20 mouse cellular contexts compared by ENCODE assay signal in the genomic region with DNA sequence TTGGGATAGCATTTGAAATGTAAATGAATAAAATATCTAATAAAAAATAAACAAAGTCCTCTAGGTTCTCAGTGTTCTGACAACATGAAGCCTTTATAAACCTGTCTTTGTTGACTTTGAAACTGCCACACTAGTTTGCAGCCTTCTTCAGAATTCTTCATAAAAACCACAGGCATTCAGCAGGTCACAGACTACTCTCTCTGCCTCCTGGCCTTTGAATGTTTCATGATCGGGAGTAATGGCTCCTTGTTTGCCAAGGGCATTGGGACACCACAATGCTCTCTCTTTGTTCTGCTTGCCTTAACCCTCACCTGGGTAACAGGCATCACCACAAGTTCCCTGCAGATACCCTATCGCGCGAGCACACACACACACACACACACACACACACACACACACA. TPM values are rescaled to one million over a fixed set of nuclear protein-coding genes. Genes with fewer than 3 reads are reported as not detected.
A peak's percentile ranks its signal among the peaks of the same experiment; 100 is the strongest.
DNase-seq lines count a peak whose midpoint lies in the region; ATAC-seq and TF ChIP-seq lines count a peak whose summit lies in the region.
"Had no signal": no experiment of that assay in that cellular context is flagged by ENCODE, and none has a peak within 500 bp of the region (broad histone marks: within the 10 kb centered on the region; RNA-seq: fewer than 3 reads in every experiment).

No protein-coding gene starts in this region.

- H3K4me3 ChIP-seq in forebrain, embryonic 13.5 days = no peak overlapping the region
- no peak overlapping the region for H3K4me3 ChIP-seq in forebrain, embryonic 12.5 days (replicated peaks)
- peak overlapping the region; percentile 6; the same call in 1 of the 2 replicates for H3K4me3 ChIP-seq in hindbrain, postnatal 0 days (ENCODE audit: low read length)
- no peak overlapping the region for H3K4me3 ChIP-seq in neural tube, embryonic 13.5 days
- H3K4me3 ChIP-seq: erythroblast, embryonic 14.5 days had no signal

- peaks cover 55% of the 10 kb centered on the region for H3K36me3 ChIP-seq in forebrain, embryonic 13.5 days (ENCODE audit: poor library complexity, severe bottlenecking)
- peaks cover 57% of the 10 kb centered on the region for H3K36me3 ChIP-seq in forebrain, embryonic 12.5 days (replicated peaks)
- H3K36me3 ChIP-seq in hindbrain, postnatal 0 days (ENCODE audit: insufficient read depth, low read length) = peaks cover 20% of the 10 kb centered on the region
- H3K36me3 ChIP-seq in neural tube, embryonic 13.5 days = peaks cover 56% of the 10 kb centered on the region

- WGBS in forebrain, embryonic 13.5 days = 75% methylated on average over 1 of the region's 4 CpGs
- WGBS in forebrain, embryonic 12.5 days = 94% methylated on average over 4 of the region's 4 CpGs
- WGBS in hindbrain, postnatal 0 days = 65% methylated on average over 4 of the region's 4 CpGs
- WGBS in neural tube, embryonic 13.5 days = 86% methylated on average over 4 of the region's 4 CpGs

- H3K9me3 ChIP-seq in forebrain, embryonic 13.5 days (replicated peaks) = no peaks in the 10 kb centered on the region
- no peaks in the 10 kb centered on the region for H3K9me3 ChIP-seq in forebrain, embryonic 12.5 days
- no peaks in the 10 kb centered on the region for H3K9me3 ChIP-seq in hindbrain, postnatal 0 days (ENCODE audit: low read length)
- H3K9me3 ChIP-seq in neural tube, embryonic 13.5 days = no peaks in the 10 kb centered on the region

- TF ChIP-seq CTCF in hindbrain, postnatal 0 days (IDR thresholded peaks at IDR 0.05; ENCODE audit: low read depth) = no peak

- peaks cover 59% of the 10 kb centered on the region for H3K4me1 ChIP-seq in forebrain, embryonic 13.5 days
- H3K4me1 ChIP-seq in forebrain, embryonic 12.5 days = peaks cover 50% of the 10 kb centered on the region
- peaks cover 22% of the 10 kb centered on the region for H3K4me1 ChIP-seq in hindbrain, postnatal 0 days (ENCODE audit: insufficient read depth, low read length)
- peaks cover 85% of the 10 kb centered on the region for H3K4me1 ChIP-seq in neural tube, embryonic 13.5 days (replicated peaks)

- H3K4me2 ChIP-seq in forebrain, embryonic 13.5 days = peak overlapping the region; percentile 44
- H3K4me2 ChIP-seq in forebrain, embryonic 12.5 days = no peak overlapping the region
- H3K4me2 ChIP-seq in hindbrain, postnatal 0 days (ENCODE audit: low read depth, low read length) = peak overlapping the region; percentile 72
- peak overlapping the region; percentile 78 for H3K4me2 ChIP-seq in neural tube, embryonic 13.5 days
- H3K4me2 ChIP-seq: heart, embryonic 11.5 days had no signal

- no peak overlapping the region for H3K27ac ChIP-seq in forebrain, embryonic 13.5 days
- H3K27ac ChIP-seq in forebrain, embryonic 12.5 days = no peak overlapping the region
- 0 out of 2 replicates have a peak overlapping the region, but pooled peaks have one; percentile 45 for H3K27ac ChIP-seq in hindbrain, postnatal 0 days
- 0 out of 2 replicates have a peak overlapping the region, but pooled peaks have one; percentile 9 for H3K27ac ChIP-seq in neural tube, embryonic 13.5 days (replicated peaks)

- H3K27me3 ChIP-seq in forebrain, embryonic 13.5 days = no peaks in the 10 kb centered on the region
- no peaks in the 10 kb centered on the region for H3K27me3 ChIP-seq in forebrain, embryonic 12.5 days
- no peaks in the 10 kb centered on the region for H3K27me3 ChIP-seq in hindbrain, postnatal 0 days (ENCODE audit: insufficient read depth, low read length)
- no peaks in the 10 kb centered on the region for H3K27me3 ChIP-seq in neural tube, embryonic 13.5 days
- H3K27me3 ChIP-seq: CH12.LX had no signal

- peak; percentile 5 for DNase-seq in kidney, adult 18-20 months
- no peak for DNase-seq in kidney, adult 8-10 months
- DNase-seq in hindbrain, postnatal 0 days (ENCODE audit: low spot score) = no peak
- no peak for DNase-seq in layer of hippocampus, postnatal 36 days
- no peak for DNase-seq in lung, postnatal 4 days
- DNase-seq: adrenal gland, postnatal 14 days; cerebellum, adult 11-12 months; gastrocnemius, postnatal 36 days; kidney, adult 11 months; kidney, postnatal 14 days; layer of hippocampus, adult 9-11 months; liver, postnatal 0 days; lung, postnatal 36 days; right cerebral cortex, adult 18-20 months had no signal

- ATAC-seq in forebrain, embryonic 13.5 days = no peak
- ATAC-seq in forebrain, embryonic 12.5 days (ENCODE audit: low FRiP score) = no peak
- ATAC-seq in hindbrain, postnatal 0 days = no peak
- ATAC-seq in neural tube, embryonic 13.5 days (ENCODE audit: low read depth) = no peak
- ATAC-seq: liver, postnatal 0 days had no signal

- H3K9ac ChIP-seq in forebrain, embryonic 13.5 days = no peak overlapping the region
- no peak overlapping the region for H3K9ac ChIP-seq in forebrain, embryonic 12.5 days
- no peak overlapping the region for H3K9ac ChIP-seq in hindbrain, postnatal 0 days (replicated peaks; ENCODE audit: low read length)
- H3K9ac ChIP-seq in neural tube, embryonic 13.5 days = peak overlapping the region; percentile 50; the same call in 1 of the 2 replicates
- H3K9ac ChIP-seq: liver, postnatal 0 days had no signal

RNA-seq across cellular contexts. Expression of a gene that starts 7.5 kb away (rescaled TPM):
- 76.6 and 81.6 TPM in 2 replicates for polyA plus RNA-seq in forebrain, embryonic 13.5 days (2015; fragmentation: Nextera tagmentation; extraction: Ambion mirVana)
- 81.1 and 92.2 TPM in 2 replicates for polyA plus RNA-seq in forebrain, embryonic 12.5 days (2016; fragmentation: Nextera tagmentation; extraction: Ambion mirVana)
- total RNA-seq in hindbrain, postnatal 0 days (2014; rRNA removed) = 150 and 164 TPM in 2 replicates
- polyA plus RNA-seq in hindbrain, postnatal 0 days (2015; fragmentation: Nextera tagmentation; extraction: Ambion mirVana) = 92.2 and 95.2 TPM in 2 replicates
- polyA plus RNA-seq in neural tube, embryonic 13.5 days (2015; fragmentation: Nextera tagmentation; extraction: Ambion mirVana) = 118 and 128 TPM in 2 replicates
- 10 to 100 TPM; 34.0 to 40.5 TPM for total RNA-seq in layer of hippocampus, postnatal 36 days (2021)
- polyA plus RNA-seq: erythroblast, embryonic 14.5 days had no signal

Comparison
In these comparisons a context has a peak if more than half of its experiments do, and no peak if none do; other contexts are left out.
1. H3K27ac ChIP-seq: peak in hindbrain, postnatal 0 days (single experiment) and neural tube, embryonic 13.5 days (single experiment); none in forebrain, embryonic 13.5 days (single experiment) and forebrain, embryonic 12.5 days (single experiment).